Mouse (Mus musculus) ES-E14 (cell line): Measurements from ENCODE around the gene Acy3.

Source experiments
- CHD2 ChIP-seq: IDR thresholded peaks from 2 replicates; pipeline ENCODE4 v1.6.1; 2014; ENCODE audit warnings: mild to moderate bottlenecking, low read depth, low read length, inconsistent platforms
- MAFK ChIP-seq: IDR thresholded peaks from 2 replicates; pipeline ENCODE4 v1.6.1; 2014; ENCODE audit warnings: mild to moderate bottlenecking, low read depth, low read length, inconsistent platforms; ENCODE audit not compliant: insufficient read depth

- TF ChIP-seq MAFK (no peak), CHD2 (no peak)
These were observed 41.2 kb downstream of the Acy3 start for GRCm38 (mm10) chr19:4027576-4027975.
